Mouse (Mus musculus) forebrain, postnatal 0 days (tissue): ENCODE results near the gene Kif1b. TPM values are rescaled to one million over a fixed set of nuclear protein-coding genes. Genes with fewer than 3 reads are reported as not detected.

Source experiments
- ATAC-seq: fragments of 200-750 bp; cut with Nextera tagmentation; 2 replicates; pipeline ENCODE4 v1.8.0; 2017; ENCODE audit warnings: mild to moderate bottlenecking, moderate library complexity
- DNase-seq: peaks from one replicate; pipeline ENCODE4 v3.0.0-alpha.2; 2015
- H3K27ac ChIP-seq: fragments of 300-500 bp; sonication (generic); 2 replicates; pipeline ENCODE4 v1.5.1; 2014; ENCODE audit warnings: low read depth, mild to moderate bottlenecking, antibody characterized with exemption, low read length, moderate library complexity, mixed read lengths
- H3K27me3 ChIP-seq: fragments of 300-500 bp; sonication (generic); 2 replicates; pipeline ENCODE4 v1.6.1; 2014; ENCODE audit warnings: mild to moderate bottlenecking, low read length, mixed read lengths; ENCODE audit not compliant: insufficient read depth
- H3K36me3 ChIP-seq: fragments of 300-500 bp; sonication (generic); 2 replicates; pipeline ENCODE4 v1.6.1; 2014; ENCODE audit warnings: mild to moderate bottlenecking, moderate library complexity; ENCODE audit not compliant: insufficient read depth
- H3K4me1 ChIP-seq: fragments of 300-500 bp; sonication (generic); 2 replicates; pipeline ENCODE4 v1.6.1; 2014; ENCODE audit warnings: antibody characterized with exemption; ENCODE audit not compliant: insufficient read depth
- H3K4me2 ChIP-seq: fragments of 300-500 bp; sonication (generic); 2 replicates; pipeline ENCODE4 v1.6.1; 2014; ENCODE audit warnings: low read depth, mild to moderate bottlenecking, moderate library complexity
- H3K4me3 ChIP-seq: fragments of 300-500 bp; sonication (generic); 2 replicates; pipeline ENCODE4 v1.5.1; 2014; ENCODE audit warnings: low read depth, low read length, mixed read lengths
- H3K9ac ChIP-seq: fragments of 300-500 bp; sonication (generic); 2 replicates; pipeline ENCODE4 v1.6.1; 2014; ENCODE audit warnings: mild to moderate bottlenecking
- H3K9me3 ChIP-seq: fragments of 300-500 bp; sonication (generic); 2 replicates; pipeline ENCODE4 v1.6.1; 2016; ENCODE audit warnings: low read length
- CTCF ChIP-seq: sonication (generic); IDR thresholded peaks from 2 replicates; pipeline ENCODE4 v1.5.1; 2016; ENCODE audit warnings: antibody characterized with exemption, control low read depth, low read depth
- WGBS: fragments of 180-500 bp; shearing (Covaris S2); extraction: QIAGEN DNeasy Blood & Tissue Kit; methylation state at CpG from one replicate; pipeline ENCODE4 v1.1.7; 2014; 5-methylcytosine and 5-hydroxymethylcytosine counted together
- polyA plus RNA-seq: library from polyadenylated mRNA; unstranded; fragments of >200 nt; fragmentation: Nextera tagmentation; extraction: Ambion mirVana; gene quantifications from 2 replicates; pipeline ENCODE4 v1.2.1, GENCODE M21; 2015
- total RNA-seq: library from RNA; depleted of rRNA; stranded (reverse); fragments of >200 nt; gene quantifications from 2 replicates; pipeline ENCODE4 v1.2.3, GENCODE M21; 2014

The Kif1b gene
- total and polyA plus RNA-seq, 2 experiments from 2014 or later: 202 to 270 TPM

- WGBS: 78% methylated on average over 9 of the region's 9 CpGs
- no peak overlapping the region for H3K4me2 ChIP-seq
- H3K4me3 ChIP-seq: no peak overlapping the region
- peaks cover 13% of the 10 kb centered on the region for H3K36me3 ChIP-seq
- no peak for TF ChIP-seq CTCF
- DNase-seq (no peak), ATAC-seq (no peak)
- H3K4me1 ChIP-seq: no peaks in the 10 kb centered on the region
- no peaks in the 10 kb centered on the region for H3K9me3 ChIP-seq
- H3K27me3 ChIP-seq: no peaks in the 10 kb centered on the region
- H3K9ac ChIP-seq: no peak overlapping the region
- no peak overlapping the region for H3K27ac ChIP-seq
These were observed 16.4 kb downstream of the Kif1b start for GRCm38 (mm10) chr4:149291061-149291460.

DNA sequence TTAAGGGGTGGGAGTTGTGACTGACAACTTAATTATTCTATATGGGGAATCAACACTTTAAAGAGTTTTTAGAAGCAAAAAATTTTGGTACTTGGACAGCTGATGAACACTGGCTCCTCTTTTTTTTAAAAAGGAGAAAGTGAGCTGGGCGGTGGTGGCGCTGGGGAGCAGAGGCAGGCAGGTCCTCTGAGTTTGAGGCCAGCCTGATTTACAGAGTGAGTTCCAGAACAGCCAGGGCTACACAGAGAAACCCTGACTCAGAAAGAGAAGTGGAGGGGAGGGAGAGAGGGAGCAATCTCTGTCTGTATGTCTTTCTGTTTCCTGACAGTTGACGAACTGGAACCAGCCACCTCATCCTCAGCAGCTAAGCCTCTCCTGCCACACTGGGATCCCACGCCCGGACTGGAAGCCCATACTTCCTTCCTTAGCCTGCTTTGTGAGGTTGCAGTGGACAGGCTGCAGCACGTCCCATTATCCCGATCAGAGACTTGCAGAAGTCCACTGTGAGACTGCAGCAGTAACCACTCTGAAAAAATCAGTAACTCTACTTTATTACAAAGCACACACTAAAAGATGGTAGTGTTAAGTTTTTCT lies 17.2 kb downstream of the Kif1b start:
- no peak overlapping the region for H3K27ac ChIP-seq
- ATAC-seq (no peak), DNase-seq (no peak)
- H3K4me3 ChIP-seq: no peak overlapping the region
- no peak overlapping the region for H3K9ac ChIP-seq
- H3K36me3 ChIP-seq: peaks cover 13% of the 10 kb centered on the region
- H3K9me3 ChIP-seq: no peaks in the 10 kb centered on the region
- no peak overlapping the region for H3K4me2 ChIP-seq
- no peaks in the 10 kb centered on the region for H3K27me3 ChIP-seq
- 94% methylated on average over 7 of the region's 7 CpGs for WGBS
- no peak for TF ChIP-seq CTCF
- H3K4me1 ChIP-seq: no peaks in the 10 kb centered on the region

GRCm38 (mm10) chr4:149286287-149287137 lies 21.0 kb downstream of the Kif1b start:
- H3K36me3 ChIP-seq: peaks cover 13% of the 10 kb centered on the region
- no peak overlapping the region for H3K4me2 ChIP-seq
- WGBS: 77% methylated on average over 8 of the region's 8 CpGs
- no peak for DNase-seq
- H3K4me3 ChIP-seq: no peak overlapping the region
- H3K27me3 ChIP-seq: no peaks in the 10 kb centered on the region
- H3K4me1 ChIP-seq: no peaks in the 10 kb centered on the region
- no peaks in the 10 kb centered on the region for H3K9me3 ChIP-seq
- H3K9ac ChIP-seq: no peak overlapping the region
- no peak for TF ChIP-seq CTCF
- no peak overlapping the region for H3K27ac ChIP-seq
- ATAC-seq: no peak

GRCm38 (mm10) chr4:149285691-149286090 lies 21.8 kb downstream of the Kif1b start:
- TF ChIP-seq CTCF: no peak
- Histone ChIP-seq H3K27ac (no peak overlapping the region), H3K27me3 (no peaks in the 10 kb centered on the region), H3K9me3 (no peaks in the 10 kb centered on the region), H3K4me3 (no peak overlapping the region), H3K4me2 (no peak overlapping the region), H3K36me3 (peaks cover 8% of the 10 kb centered on the region), H3K9ac (no peak overlapping the region), H3K4me1 (no peaks in the 10 kb centered on the region)
- ATAC-seq (no peak), DNase-seq (no peak)
- 72% methylated on average over 1 of the region's 1 CpGs for WGBS

GRCm38 (mm10) chr4:149283018-149283417 lies 24.5 kb downstream of the Kif1b start:
- H3K9me3 ChIP-seq: no peaks in the 10 kb centered on the region
- no peak for TF ChIP-seq CTCF
- no peak overlapping the region for H3K27ac ChIP-seq
- no peak for DNase-seq
- H3K9ac ChIP-seq: no peak overlapping the region
- ATAC-seq: no peak
- no peaks in the 10 kb centered on the region for H3K36me3 ChIP-seq
- no peak overlapping the region for H3K4me3 ChIP-seq
- no peaks in the 10 kb centered on the region for H3K27me3 ChIP-seq
- no peak overlapping the region for H3K4me2 ChIP-seq
- WGBS: 90% methylated on average over 3 of the region's 3 CpGs
- no peaks in the 10 kb centered on the region for H3K4me1 ChIP-seq

GRCm38 (mm10) chr4:149282025-149282738 lies 25.3 kb downstream of the Kif1b start:
- Histone ChIP-seq H3K4me3 (no peak overlapping the region), H3K9ac (no peak overlapping the region), H3K27me3 (no peaks in the 10 kb centered on the region), H3K36me3 (no peaks in the 10 kb centered on the region), H3K9me3 (no peaks in the 10 kb centered on the region), H3K4me1 (peaks cover 5% of the 10 kb centered on the region; the same call in 1 of the 2 replicates), H3K27ac (no peak overlapping the region), H3K4me2 (no peak overlapping the region)
- ATAC-seq: no peak
- WGBS: 69% methylated on average over 7 of the region's 7 CpGs
- no peak for TF ChIP-seq CTCF
- DNase-seq: no peak

- Histone ChIP-seq H3K9ac (no peak overlapping the region), H3K4me1 (peaks cover 5% of the 10 kb centered on the region; the same call in 1 of the 2 replicates), H3K4me2 (peak overlapping the region; percentile 13; the same call in 1 of the 2 replicates), H3K27me3 (no peaks in the 10 kb centered on the region), H3K9me3 (no peaks in the 10 kb centered on the region), H3K4me3 (no peak overlapping the region), H3K27ac (0 out of 2 replicates have a peak overlapping the region, but pooled peaks have one; percentile 23), H3K36me3 (peaks cover 25% of the 10 kb centered on the region)
- WGBS: 43% methylated on average over 4 of the region's 4 CpGs
- DNase-seq: peak; percentile 61
- ATAC-seq: peak; percentile 85
- no peak for TF ChIP-seq CTCF
These were observed 29.9 kb downstream of the Kif1b start for GRCm38 (mm10) chr4:149277571-149277970.
